Mouse (Mus musculus) hindbrain, embryonic 16.5 days (tissue): Measurements from ENCODE around the gene Crls1. TPM values are rescaled to one million over a fixed set of nuclear protein-coding genes. Genes with fewer than 3 reads are reported as not detected.

Experiments
- ATAC-seq: fragments of 200-750 bp; cut with Nextera tagmentation; 2 replicates; pipeline ENCODE4 v1.8.0; 2017; ENCODE audit warnings: moderate TSS enrichment, moderate library complexity
- H3K27ac ChIP-seq: fragments of 300-500 bp; sonication (generic); 2 replicates; pipeline ENCODE4 v1.5.1; 2014; ENCODE audit warnings: low read depth, mild to moderate bottlenecking, control low read depth, low read length, moderate library complexity
- H3K27me3 ChIP-seq: fragments of 300-500 bp; sonication (generic); replicated peaks from 2 replicates; pipeline ENCODE4 v1.6.1; 2014; ENCODE audit warnings: low read length; ENCODE audit not compliant: control insufficient read depth, insufficient read depth
- H3K36me3 ChIP-seq: fragments of 300-500 bp; sonication (generic); 2 replicates; pipeline ENCODE4 v1.6.1; 2014; ENCODE audit warnings: mild to moderate bottlenecking, low read length, moderate library complexity, mixed read lengths; ENCODE audit not compliant: control insufficient read depth, insufficient read depth
- H3K4me1 ChIP-seq: fragments of 300-500 bp; sonication (generic); 2 replicates; pipeline ENCODE4 v1.6.1; 2014; ENCODE audit warnings: low read depth, low read length; ENCODE audit not compliant: control insufficient read depth, insufficient read depth
- H3K4me2 ChIP-seq: fragments of 300-500 bp; sonication (generic); 2 replicates; pipeline ENCODE4 v1.6.1; 2014; ENCODE audit warnings: mild to moderate bottlenecking, low read length, control low read depth, moderate library complexity
- H3K4me3 ChIP-seq: fragments of 300-500 bp; sonication (generic); 2 replicates; pipeline ENCODE4 v1.5.1; 2014; ENCODE audit warnings: mild to moderate bottlenecking, low read length, control low read depth, moderate library complexity
- H3K9ac ChIP-seq: fragments of 300-500 bp; sonication (generic); 2 replicates; pipeline ENCODE4 v1.6.1; 2014; ENCODE audit warnings: low read depth, mild to moderate bottlenecking, control low read depth, low read length, moderate library complexity
- H3K9me3 ChIP-seq: fragments of 300-500 bp; sonication (generic); 2 replicates; pipeline ENCODE4 v1.6.1; 2014; ENCODE audit warnings: mild to moderate bottlenecking, low read length, moderate library complexity; ENCODE audit not compliant: control insufficient read depth
- WGBS: fragments of 180-500 bp; shearing (Covaris S2); extraction: QIAGEN DNeasy Blood & Tissue Kit; methylation state at CpG from one replicate; pipeline ENCODE4 v1.1.7; 2014; 5-methylcytosine and 5-hydroxymethylcytosine counted together
- polyA plus RNA-seq: library from polyadenylated mRNA; unstranded; fragments of >200 nt; fragmentation: Nextera tagmentation; extraction: Ambion mirVana; gene quantifications from 2 replicates; pipeline ENCODE4 v1.2.1, GENCODE M21; 2015

Gene Crls1
- polyA plus RNA-seq, 1 experiment from 2014 or later: 5.6 TPM

DNA sequence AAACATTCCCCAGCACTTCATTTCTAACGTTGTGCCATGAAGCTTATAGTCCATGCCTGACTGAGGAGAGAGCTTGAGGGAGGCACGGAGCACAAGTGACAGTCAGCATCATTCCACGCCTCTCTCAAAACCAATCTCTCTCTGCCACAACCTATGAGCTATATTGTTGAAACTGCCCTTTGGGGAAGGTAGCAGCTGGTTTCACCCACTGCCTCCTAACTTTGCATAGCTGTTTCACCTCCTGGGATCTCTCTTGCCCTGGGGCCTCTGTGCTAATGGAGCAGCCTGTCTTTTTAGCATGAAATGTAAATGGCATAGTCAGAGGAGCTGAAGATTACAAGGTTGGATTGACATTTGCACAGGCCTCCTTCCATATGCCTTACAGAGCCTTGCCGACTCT is 55.6 kb downstream of the Crls1 start:
- no peak overlapping the region for H3K9ac ChIP-seq
- no peaks in the 10 kb centered on the region for H3K4me1 ChIP-seq
- no peak for ATAC-seq
- H3K4me2 ChIP-seq: no peak overlapping the region
- H3K9me3 ChIP-seq: peaks cover 2% of the 10 kb centered on the region; the same call in 1 of the 2 replicates
- H3K27ac ChIP-seq: no peak overlapping the region
- H3K4me3 ChIP-seq: no peak overlapping the region
- H3K36me3 ChIP-seq: no peaks in the 10 kb centered on the region
- H3K27me3 ChIP-seq: no peaks in the 10 kb centered on the region
- WGBS: 59% methylated on average over 3 of the region's 4 CpGs

DNA sequence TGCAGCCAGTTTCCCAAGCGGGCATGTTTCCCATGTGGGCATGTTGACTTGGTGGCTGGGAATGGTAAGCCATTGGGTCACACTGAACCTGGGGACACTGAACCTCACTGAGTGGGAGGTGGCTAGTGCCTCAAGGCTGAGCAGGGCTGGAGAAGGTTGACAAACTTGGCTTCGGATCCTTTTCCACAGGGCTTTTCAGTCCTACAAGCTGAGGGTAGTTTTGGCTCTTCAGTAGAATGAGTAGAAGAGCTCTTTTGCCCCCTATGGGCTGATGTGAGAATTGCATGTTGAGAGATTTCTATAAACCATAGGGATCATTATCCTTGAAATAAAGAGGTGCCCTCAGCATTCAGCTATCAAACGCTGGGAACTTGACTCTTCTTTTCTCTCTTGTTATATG is 57.0 kb downstream of the Crls1 start:
- Histone ChIP-seq H3K4me1 (no peaks in the 10 kb centered on the region), H3K9ac (no peak overlapping the region), H3K4me3 (no peak overlapping the region), H3K36me3 (no peaks in the 10 kb centered on the region), H3K9me3 (peaks cover 2% of the 10 kb centered on the region; the same call in 1 of the 2 replicates), H3K27ac (no peak overlapping the region), H3K4me2 (no peak overlapping the region), H3K27me3 (no peaks in the 10 kb centered on the region)
- 37% methylated on average over 3 of the region's 3 CpGs for WGBS
- ATAC-seq: peak; percentile 42; the same call in 1 of the 2 replicates

DNA sequence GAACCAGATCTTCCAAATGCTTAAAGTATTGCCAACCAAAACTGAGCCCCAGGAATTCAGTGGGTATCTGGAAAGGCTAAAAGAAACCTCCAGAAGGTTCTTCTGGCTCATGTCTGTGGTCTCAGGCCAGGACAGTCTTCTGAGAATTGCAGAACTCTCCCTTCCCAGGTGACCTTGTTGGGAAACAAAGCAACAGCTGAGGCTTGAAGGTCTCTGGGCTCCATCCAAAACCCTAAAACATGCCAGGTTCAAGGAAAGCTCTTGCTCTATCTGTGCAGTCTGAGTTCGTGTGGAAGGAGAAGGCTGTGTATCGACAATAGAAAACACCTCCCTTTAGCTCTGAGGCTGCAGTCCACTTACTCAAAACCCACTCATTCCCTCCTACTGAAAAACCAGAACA is 58.5 kb downstream of the Crls1 start:
- H3K4me2 ChIP-seq: no peak overlapping the region
- no peak for ATAC-seq
- no peak overlapping the region for H3K9ac ChIP-seq
- H3K4me1 ChIP-seq: no peaks in the 10 kb centered on the region
- H3K27me3 ChIP-seq: no peaks in the 10 kb centered on the region
- peaks cover 2% of the 10 kb centered on the region; the same call in 1 of the 2 replicates for H3K9me3 ChIP-seq
- WGBS: 71% methylated on average over 2 of the region's 2 CpGs
- no peak overlapping the region for H3K27ac ChIP-seq
- H3K4me3 ChIP-seq: no peak overlapping the region
- no peaks in the 10 kb centered on the region for H3K36me3 ChIP-seq

DNA sequence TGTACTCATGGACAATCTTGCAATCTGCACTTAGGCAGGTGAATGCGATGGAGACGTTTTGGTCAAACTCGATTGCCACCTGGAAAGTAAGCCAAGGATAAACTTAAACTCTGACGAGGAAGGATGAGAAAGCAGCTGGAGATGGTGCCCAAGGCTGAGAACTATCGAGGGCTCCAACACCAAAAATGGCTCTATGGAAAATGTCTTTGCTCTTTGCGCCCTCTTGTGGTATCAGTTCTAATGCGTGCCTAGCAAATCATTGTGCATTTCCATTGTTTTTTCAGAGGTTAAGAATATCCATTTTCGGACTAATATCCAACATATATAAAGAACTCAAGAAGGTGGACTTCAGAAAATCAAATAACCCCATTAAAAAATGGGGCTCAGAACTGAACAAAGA is 60.3 kb downstream of the Crls1 start:
- WGBS: 31% methylated on average over 8 of the region's 8 CpGs

DNA sequence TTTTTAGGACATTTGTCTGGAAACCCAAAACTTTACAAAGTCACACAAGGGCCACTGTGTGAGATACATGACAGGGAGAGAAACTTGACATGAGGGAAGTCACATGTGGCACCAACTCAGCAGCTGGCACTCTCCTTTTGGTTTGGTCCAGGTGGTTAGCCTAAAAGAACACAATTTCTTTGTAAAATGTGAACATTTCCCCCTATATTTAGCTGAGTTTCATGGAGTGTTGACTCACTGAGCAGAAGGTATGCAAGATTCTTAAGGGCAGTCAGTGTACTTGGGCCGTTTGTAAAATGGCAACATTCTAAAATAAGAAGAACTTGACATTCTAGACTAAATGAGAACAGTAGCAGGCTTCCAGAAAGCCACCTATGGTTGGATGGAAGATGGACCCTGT is 68.3 kb downstream of the Crls1 start:
- WGBS: 83% methylated on average over 1 of the region's 1 CpGs
- no peaks in the 10 kb centered on the region; the same call in 1 of the 2 replicates for H3K9me3 ChIP-seq
- H3K4me2 ChIP-seq: no peak overlapping the region
- H3K36me3 ChIP-seq: no peaks in the 10 kb centered on the region
- no peak overlapping the region for H3K4me3 ChIP-seq
- H3K9ac ChIP-seq: no peak overlapping the region
- H3K27ac ChIP-seq: no peak overlapping the region
- no peaks in the 10 kb centered on the region for H3K4me1 ChIP-seq
- no peaks in the 10 kb centered on the region for H3K27me3 ChIP-seq
- no peak for ATAC-seq

More for the DNA sequence above, 60.3 kb downstream of the Crls1 start:
- Histone ChIP-seq H3K9me3 (peaks cover 2% of the 10 kb centered on the region; the same call in 1 of the 2 replicates), H3K4me1 (no peaks in the 10 kb centered on the region), H3K4me2 (no peak overlapping the region), H3K4me3 (no peak overlapping the region), H3K36me3 (no peaks in the 10 kb centered on the region), H3K27ac (no peak overlapping the region), H3K9ac (no peak overlapping the region), H3K27me3 (no peaks in the 10 kb centered on the region)
- no peak for ATAC-seq

Other genes with a start within 250 kb of the Crls1 start
- 21.3 and 23.5 TPM in 2 replicates for gene Shld1, start 159.7 kb upstream of the Crls1 start, polyA plus RNA-seq
- gene Chgb, start 65.4 kb upstream of the Crls1 start, polyA plus RNA-seq: 113 and 132 TPM in 2 replicates
- gene Trmt6, start 30.6 kb upstream of the Crls1 start, polyA plus RNA-seq: 17.7 and 19.8 TPM in 2 replicates
- gene Mcm8, start 30.5 kb upstream of the Crls1 start, polyA plus RNA-seq: 4.5 and 5.8 TPM in 2 replicates
- 0.71 and 0.79 TPM in 2 replicates for gene Lrrn4, start 34.2 kb downstream of the Crls1 start, polyA plus RNA-seq
- 0.04 and 0.41 TPM in 2 replicates for gene Fermt1, start 99.2 kb downstream of the Crls1 start, polyA plus RNA-seq